Mouse (Mus musculus) right cerebral cortex, postnatal 14 days (tissue): Measurements from ENCODE around the gene Unc119b.
"Not testable (repeated sequence)": the region's sequence is repeated elsewhere in the genome, so short reads cannot be mapped to it uniquely, and the experiment has no call there.

Source experiments
- DNase-seq: peaks from one replicate; pipeline ENCODE4 v3.0.0; 2022

Unc119b gene

DNA sequence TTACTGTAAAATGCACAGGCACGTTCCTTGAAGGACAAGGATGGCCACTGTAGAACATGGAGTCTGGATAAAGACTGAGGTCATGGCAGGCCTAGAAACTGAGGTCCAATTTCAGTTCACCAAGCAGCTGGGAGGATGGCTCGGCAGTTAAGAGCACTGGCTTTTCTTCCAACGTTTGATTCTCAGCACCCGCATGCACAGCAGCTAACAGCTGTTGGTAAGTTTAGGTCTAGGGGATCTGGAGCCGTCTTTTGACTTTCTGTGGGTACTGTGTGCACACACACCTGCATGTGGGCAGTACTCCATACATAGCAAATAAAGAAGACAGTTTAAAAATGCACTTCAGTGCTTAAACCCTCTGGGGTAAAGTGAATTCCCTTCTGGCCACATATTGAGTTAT lies 53.1 kb downstream of the Unc119b start:
- no peak for DNase-seq

DNA sequence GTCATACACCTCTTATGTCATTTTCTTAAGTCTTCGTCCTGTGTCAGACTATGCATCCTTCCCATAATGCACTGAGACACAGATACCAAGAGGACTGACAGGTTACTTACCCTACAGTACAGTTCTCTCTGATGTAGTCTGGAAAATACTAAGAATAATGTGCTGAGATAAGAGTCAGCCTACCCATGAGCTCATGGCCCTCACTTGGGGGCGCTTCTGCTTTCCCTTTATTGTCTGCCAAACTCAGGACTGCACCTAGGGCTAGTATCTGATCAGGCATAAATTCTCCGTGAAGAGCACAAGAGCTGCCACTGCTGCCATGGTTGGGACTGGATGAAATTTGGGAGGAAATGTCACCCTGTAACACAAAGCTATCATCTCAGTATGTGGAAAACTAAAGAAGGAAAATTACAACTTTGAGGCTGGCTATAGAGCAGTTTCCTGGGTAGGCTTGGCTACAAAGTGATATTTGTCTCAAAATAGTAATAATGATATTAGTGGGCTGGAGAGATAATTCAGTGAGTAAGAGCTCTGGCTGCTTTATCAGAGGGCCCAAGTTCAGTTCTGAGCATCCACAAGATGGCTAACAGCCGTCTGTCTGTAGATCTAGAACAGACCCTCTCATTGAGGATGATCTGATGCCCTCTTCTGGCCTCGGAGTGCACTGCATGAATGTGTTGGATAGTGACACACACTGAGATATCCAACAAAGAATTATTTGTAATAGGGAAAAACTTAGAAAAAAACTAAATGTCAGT lies 58.5 kb downstream of the Unc119b start:
- DNase-seq: peak; percentile 72

DNA sequence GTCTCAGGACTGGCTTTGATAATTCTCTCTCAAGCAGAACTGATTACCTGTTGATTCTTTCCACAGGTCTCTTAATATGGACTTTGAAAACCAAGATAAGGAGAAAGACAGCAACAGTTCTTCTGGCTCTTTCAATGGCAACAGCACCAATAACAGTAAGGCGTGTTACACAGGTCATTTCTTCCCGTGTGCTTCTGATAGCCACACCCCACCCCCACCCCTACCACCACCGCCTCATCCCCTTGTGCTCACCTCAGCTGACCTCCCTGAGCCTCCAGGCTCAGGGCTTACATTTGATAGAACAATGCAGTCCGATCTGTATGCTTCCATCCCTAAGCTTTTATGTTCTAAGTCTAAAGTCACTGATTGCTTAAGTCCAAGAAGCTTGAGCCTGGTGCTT lies 60.0 kb downstream of the Unc119b start:
- DNase-seq: no peak

DNA sequence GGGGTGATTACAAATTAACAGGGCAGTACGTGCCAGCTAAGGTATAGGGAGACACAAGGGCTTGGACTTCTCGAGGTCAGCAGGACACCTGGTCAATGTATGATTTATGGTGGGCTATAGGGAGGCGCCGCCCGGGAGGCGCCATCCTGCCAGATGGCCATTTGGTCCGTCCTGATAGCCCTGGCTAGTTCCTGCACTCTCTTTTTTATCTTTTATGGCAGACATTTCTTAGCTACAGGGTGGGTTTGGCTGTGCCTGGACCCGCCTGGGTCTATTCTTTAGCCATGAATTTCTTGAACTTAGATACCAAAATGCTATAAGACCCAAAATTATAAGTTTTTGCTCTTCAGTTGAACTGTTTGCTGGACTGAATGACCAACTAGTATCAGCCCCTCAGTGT lies 61.5 kb downstream of the Unc119b start:
- not testable (repeated sequence) for DNase-seq
